Mouse (Mus musculus) ES-E14 (cell line): ENCODE measurements around the gene Grin2c. TPM values are rescaled to one million over a fixed set of nuclear protein-coding genes. Genes with fewer than 3 reads are reported as not detected.

Experiments used
- DNase-seq: peaks from one replicate; pipeline ENCODE4 v3.0.0-alpha.2; 2013; ENCODE audit warnings: low read depth, low spot score
- H3K27ac ChIP-seq: 2 replicates; pipeline ENCODE4 v1.5.1; 2012; ENCODE audit warnings: low read depth, mild to moderate bottlenecking, low read length, moderate library complexity, mixed read lengths; ENCODE audit not compliant: poor library complexity, insufficient read depth, severe bottlenecking
- H3K36me3 ChIP-seq: 2 replicates; pipeline ENCODE4 v1.6.1; 2012; ENCODE audit warnings: mild to moderate bottlenecking, low read length, moderate library complexity, mixed read lengths; ENCODE audit not compliant: control insufficient read depth, poor library complexity, insufficient read depth, severe bottlenecking
- H3K4me1 ChIP-seq, 2 experiments: fragments of 150-350 bp in 1 of 2; sonication (generic) in 1 of 2; 2 replicates each; pipeline ENCODE4 v1.6.1; 2012; ENCODE audit warnings: low read length in 2 of 2, mild to moderate bottlenecking in 1 of 2, mixed read lengths in 1 of 2; ENCODE audit not compliant: control insufficient read depth in 2 of 2, insufficient read depth in 2 of 2, poor library complexity in 1 of 2
- H3K4me3 ChIP-seq, 2 experiments: fragments of 150-350 bp in 1 of 2; sonication (generic) in 1 of 2; 2 replicates each; pipeline ENCODE4 v1.5.1; 2012; ENCODE audit warnings: low read length in 2 of 2, low read depth in 1 of 2, mild to moderate bottlenecking in 1 of 2, mixed read lengths in 1 of 2; ENCODE audit not compliant: insufficient read depth in 1 of 2, poor library complexity in 1 of 2, severe bottlenecking in 1 of 2
- H3K9ac ChIP-seq: 2 replicates; pipeline ENCODE4 v1.6.1; 2012; ENCODE audit warnings: low read depth, mild to moderate bottlenecking, low read length, mixed read lengths; ENCODE audit not compliant: poor library complexity, insufficient read depth, severe bottlenecking
- H3K9me3 ChIP-seq: fragments of 150-350 bp; sonication (generic); 2 replicates; pipeline ENCODE4 v1.6.1; 2012; ENCODE audit warnings: low read depth, mild to moderate bottlenecking, low read length; ENCODE audit not compliant: control insufficient read depth, insufficient read depth
- CHD2 ChIP-seq: IDR thresholded peaks from 2 replicates; pipeline ENCODE4 v1.6.1; 2014; ENCODE audit warnings: mild to moderate bottlenecking, low read depth, low read length, inconsistent platforms
- HCFC1 ChIP-seq: IDR thresholded peaks from 2 replicates; pipeline ENCODE4 v1.6.1; 2012; ENCODE audit warnings: low read length, inconsistent platforms, borderline replicate concordance; ENCODE audit not compliant: insufficient read depth
- MAFK ChIP-seq: IDR thresholded peaks from 2 replicates; pipeline ENCODE4 v1.6.1; 2014; ENCODE audit warnings: mild to moderate bottlenecking, low read depth, low read length, inconsistent platforms; ENCODE audit not compliant: insufficient read depth
- ZC3H11A ChIP-seq: IDR thresholded peaks from 2 replicates; pipeline ENCODE4 v1.6.1; 2012; ENCODE audit warnings: low read depth, mild to moderate bottlenecking, inconsistent platforms, low read length, borderline replicate concordance
- ZNF384 ChIP-seq: IDR thresholded peaks from 2 replicates; pipeline ENCODE4 v1.6.1; 2012; ENCODE audit warnings: low read depth, low read length, inconsistent platforms
- in situ Hi-C, 2 experiments: fragments of 600-800 bp; cut with MboI; formaldehyde crosslinking; loops; one replicate each; pipeline ENCODE4 v1.15.1; 2025; ENCODE audit warnings: low sequenced_read_pairs in 2 of 2, inconsistent platforms in 1 of 2; ENCODE audit not compliant: unreplicated experiment in 2 of 2
- total RNA-seq: library from RNA; depleted of rRNA; stranded (reverse); fragments of 300-350 nt; gene quantifications from 2 replicates; pipeline ENCODE4 v1.2.3, GENCODE M21; 2012

The Grin2c gene
- total RNA-seq, 1 experiment, result 0.22 TPM

- TF ChIP-seq CHD2 (no peak), MAFK (no peak)
- peaks cover 3 to 26% of the 10 kb centered on the region in 2 experiments; a peak in 2 of 4 replicates for H3K4me1 ChIP-seq
- in situ Hi-C loops, result no loop called here
These were observed 29.6 kb upstream of the Grin2c start for GRCm38 (mm10) chr11:115296471-115297210.

GRCm38 (mm10) chr11:115295939-115296338 is 28.9 kb upstream of the Grin2c start:
- H3K27ac ChIP-seq, result no peak overlapping the region
- no peak overlapping the region for H3K9ac ChIP-seq
- no peak for DNase-seq
- TF ChIP-seq CHD2 (no peak), ZC3H11A (no peak), MAFK (no peak), HCFC1 (no peak), ZNF384 (no peak)
- H3K36me3 ChIP-seq, result no peaks in the 10 kb centered on the region
- H3K4me1 ChIP-seq, result peaks cover 3 to 30% of the 10 kb centered on the region in 2 experiments; a peak in 2 of 4 replicates
- no peaks in the 10 kb centered on the region for H3K9me3 ChIP-seq
- in situ Hi-C loops, result no loop called here
- no peak overlapping the region for H3K4me3 ChIP-seq

More at GRCm38 (mm10) chr11:115296471-115297210, 29.6 kb upstream of the Grin2c start:
- no peaks in the 10 kb centered on the region for H3K36me3 ChIP-seq
- H3K9me3 ChIP-seq, result no peaks in the 10 kb centered on the region
- H3K4me3 ChIP-seq, result peak overlapping the region; percentile 59 to 75
- peak overlapping the region; percentile 74 for H3K9ac ChIP-seq
- no peak overlapping the region for H3K27ac ChIP-seq
- no peak for DNase-seq

- Histone ChIP-seq H3K9me3 (no peaks in the 10 kb centered on the region), H3K36me3 (no peaks in the 10 kb centered on the region), H3K9ac (no peak overlapping the region; the same call in 1 of the 2 replicates), H3K4me1 (peaks cover 3 to 27% of the 10 kb centered on the region in 2 experiments; a peak in 2 of 4 replicates), H3K4me3 (no peak overlapping the region), H3K27ac (peak overlapping the region; percentile 71; the same call in 1 of the 2 replicates)
- in situ Hi-C loops, result no loop called here
- TF ChIP-seq HCFC1 (no peak), ZNF384 (no peak), MAFK (no peak), CHD2 (no peak), ZC3H11A (no peak)
- DNase-seq, result no peak
These were observed 25.8 kb upstream of the Grin2c start for GRCm38 (mm10) chr11:115292631-115293375.

GRCm38 (mm10) chr11:115291503-115291902 is 24.5 kb upstream of the Grin2c start:
- Histone ChIP-seq H3K4me1 (peaks cover 3 to 28% of the 10 kb centered on the region in 2 experiments; a peak in 2 of 4 replicates), H3K9ac (no peak overlapping the region; the same call in 1 of the 2 replicates), H3K36me3 (no peaks in the 10 kb centered on the region), H3K9me3 (no peaks in the 10 kb centered on the region), H3K27ac (no peak overlapping the region), H3K4me3 (no peak overlapping the region)
- DNase-seq, result no peak
- no peak for TF ChIP-seq ZNF384
- no peak for TF ChIP-seq CHD2
- no peak for TF ChIP-seq HCFC1
- TF ChIP-seq ZC3H11A, result no peak
- TF ChIP-seq MAFK, result no peak
- in situ Hi-C loops, result no loop called here
